ENCODE assay signal across 17 mouse cellular contexts in genomic region chr19:12462851-12463721, GRCm38 (mm10). TPM values are rescaled to one million over a fixed set of nuclear protein-coding genes. Genes with fewer than 3 reads are reported as not detected.
ATAC-seq lines count a peak whose summit lies in the region.
"Had no signal": no experiment of that assay in that cellular context is flagged by ENCODE, and none has a peak within 500 bp of the region (broad histone marks: within the 10 kb centered on the region; RNA-seq: fewer than 3 reads in every experiment).

No protein-coding gene starts in this region.

- H3K36me3 ChIP-seq in intestine, embryonic 16.5 days (ENCODE audit: control insufficient read depth, insufficient read depth, low read length): peaks cover 2% of the 10 kb centered on the region; the same call in 1 of the 2 replicates
- H3K36me3 ChIP-seq in intestine, embryonic 15.5 days: peaks cover 4% of the 10 kb centered on the region; the same call in 1 of the 2 replicates
- H3K36me3 ChIP-seq in megakaryocyte, embryonic 14.5 days (replicated peaks; ENCODE audit: low read length): peaks cover 23% of the 10 kb centered on the region
- H3K36me3 ChIP-seq in forebrain, embryonic 13.5 days (ENCODE audit: poor library complexity, severe bottlenecking): peaks cover 8% of the 10 kb centered on the region
- H3K36me3 ChIP-seq in stomach, embryonic 14.5 days (ENCODE audit: control insufficient read depth, insufficient read depth, low read length): no peaks in the 10 kb centered on the region

- H3K4me1 ChIP-seq in intestine, embryonic 16.5 days (ENCODE audit: control insufficient read depth, insufficient read depth, low read length): peaks cover 8% of the 10 kb centered on the region; the same call in 1 of the 2 replicates
- H3K4me1 ChIP-seq in intestine, embryonic 15.5 days (replicated peaks): no peaks in the 10 kb centered on the region
- H3K4me1 ChIP-seq in megakaryocyte, embryonic 14.5 days: peaks cover 83% of the 10 kb centered on the region
- peaks cover 8% of the 10 kb centered on the region; the same call in 1 of the 2 replicates for H3K4me1 ChIP-seq in forebrain, embryonic 13.5 days
- peaks cover 4% of the 10 kb centered on the region for H3K4me1 ChIP-seq in stomach, embryonic 14.5 days (ENCODE audit: control insufficient read depth, insufficient read depth, low read length)

- ATAC-seq in intestine, embryonic 16.5 days: no peak
- ATAC-seq in intestine, embryonic 15.5 days: no peak
- ATAC-seq in megakaryocyte, adult 5-6 weeks (ENCODE audit: poor library complexity, severe bottlenecking): no peak
- ATAC-seq in forebrain, embryonic 13.5 days: peak; percentile 44; the same call in 1 of the 2 replicates
- ATAC-seq in stomach, embryonic 14.5 days (ENCODE audit: insufficient number of reproducible peaks, insufficient read depth, low FRiP score, low read depth): peak; percentile 35; the same call in 1 of the 2 replicates
- no peak for ATAC-seq in frontal cortex, adult (ENCODE audit: low TSS enrichment)
- ATAC-seq: CD4-positive, CD25-positive, alpha-beta regulatory T cell, adult 4 months had no signal

- no peak overlapping the region for H3K9ac ChIP-seq in intestine, embryonic 16.5 days (ENCODE audit: low read depth, low read length)
- H3K9ac ChIP-seq in intestine, embryonic 15.5 days: no peak overlapping the region
- H3K9ac ChIP-seq in forebrain, embryonic 13.5 days: no peak overlapping the region
- no peak overlapping the region for H3K9ac ChIP-seq in stomach, embryonic 14.5 days (replicated peaks; ENCODE audit: low read depth, low read length)

- H3K9me3 ChIP-seq in intestine, embryonic 16.5 days (ENCODE audit: control insufficient read depth, low read length): no peaks in the 10 kb centered on the region
- no peaks in the 10 kb centered on the region for H3K9me3 ChIP-seq in intestine, embryonic 15.5 days
- H3K9me3 ChIP-seq in megakaryocyte, embryonic 14.5 days: no peaks in the 10 kb centered on the region
- H3K9me3 ChIP-seq in forebrain, embryonic 13.5 days (replicated peaks): no peaks in the 10 kb centered on the region
- H3K9me3 ChIP-seq in stomach, embryonic 14.5 days (ENCODE audit: control insufficient read depth, low read depth, low read length): no peaks in the 10 kb centered on the region

- H3K4me2 ChIP-seq in intestine, embryonic 16.5 days (ENCODE audit: low read depth, low read length): no peak overlapping the region
- no peak overlapping the region for H3K4me2 ChIP-seq in intestine, embryonic 15.5 days (replicated peaks)
- H3K4me2 ChIP-seq in forebrain, embryonic 13.5 days: no peak overlapping the region
- no peak overlapping the region for H3K4me2 ChIP-seq in stomach, embryonic 14.5 days (replicated peaks; ENCODE audit: low read depth, low read length)

- H3K4me3 ChIP-seq in intestine, embryonic 16.5 days (ENCODE audit: low read length): peak overlapping the region; percentile 4; the same call in 1 of the 2 replicates
- H3K4me3 ChIP-seq in intestine, embryonic 15.5 days (replicated peaks): no peak overlapping the region
- H3K4me3 ChIP-seq in megakaryocyte, embryonic 14.5 days (replicated peaks): peak overlapping the region; percentile 83
- H3K4me3 ChIP-seq in forebrain, embryonic 13.5 days: no peak overlapping the region
- H3K4me3 ChIP-seq in stomach, embryonic 14.5 days (ENCODE audit: low read depth, low read length): no peak overlapping the region
- H3K4me3 ChIP-seq: erythroblast, embryonic 14.5 days had no signal

- H3K27me3 ChIP-seq in intestine, embryonic 16.5 days (replicated peaks; ENCODE audit: control insufficient read depth, insufficient read depth, low read length): no peaks in the 10 kb centered on the region
- no peaks in the 10 kb centered on the region for H3K27me3 ChIP-seq in intestine, embryonic 15.5 days (replicated peaks)
- H3K27me3 ChIP-seq in megakaryocyte, embryonic 14.5 days (replicated peaks): no peaks in the 10 kb centered on the region
- no peaks in the 10 kb centered on the region for H3K27me3 ChIP-seq in forebrain, embryonic 13.5 days
- no peaks in the 10 kb centered on the region for H3K27me3 ChIP-seq in stomach, embryonic 14.5 days (ENCODE audit: control insufficient read depth, insufficient read depth, low read length)
- H3K27me3 ChIP-seq: Patski had no signal

- no peak overlapping the region for H3K27ac ChIP-seq in intestine, embryonic 16.5 days (ENCODE audit: low read length)
- H3K27ac ChIP-seq in intestine, embryonic 15.5 days: no peak overlapping the region
- no peak overlapping the region for H3K27ac ChIP-seq in forebrain, embryonic 13.5 days
- H3K27ac ChIP-seq in stomach, embryonic 14.5 days (ENCODE audit: low read length): peak overlapping the region; percentile 48; the same call in 1 of the 2 replicates

- 72% methylated on average over 7 of the region's 7 CpGs for WGBS in intestine, embryonic 16.5 days
- 73% methylated on average over 7 of the region's 7 CpGs for WGBS in intestine, embryonic 15.5 days
- WGBS in forebrain, embryonic 13.5 days: 55% methylated on average over 7 of the region's 7 CpGs
- 73% methylated on average over 7 of the region's 7 CpGs for WGBS in stomach, embryonic 14.5 days

RNA-seq across cellular contexts. Expression of gene Mpeg1, which starts 2.5 kb away (rescaled TPM):
- polyA plus RNA-seq in intestine, embryonic 16.5 days (2015; fragmentation: Nextera tagmentation; extraction: Ambion mirVana): 0.97 and 1.0 TPM in 2 replicates
- 0.88 and 0.98 TPM in 2 replicates for polyA plus RNA-seq in intestine, embryonic 15.5 days (2015; fragmentation: Nextera tagmentation; extraction: Ambion mirVana)
- polyA plus RNA-seq in megakaryocyte, embryonic 14.5 days (2012; ENCODE audit: insufficient read depth, low replicate concordance): 6.5 TPM in 1 of 2 replicates, not detected in the other
- 1,084 and 1,137 TPM in 2 replicates for total RNA-seq in megakaryocyte, adult 5-6 weeks (2015)
- total RNA-seq in megakaryocyte, adult 5-6 weeks (2017): 543 and 663 TPM in 2 replicates
- 0.30 and 0.48 TPM in 2 replicates for polyA plus RNA-seq in forebrain, embryonic 13.5 days (2015; fragmentation: Nextera tagmentation; extraction: Ambion mirVana)
- 1.3 and 1.4 TPM in 2 replicates for polyA plus RNA-seq in stomach, embryonic 14.5 days (2014; fragmentation: Nextera tagmentation; extraction: Ambion mirVana)

RNA-seq across cellular contexts. Expression of gene Pfpl, which starts 35.4 kb away (rescaled TPM):
- polyA plus RNA-seq in intestine, embryonic 16.5 days (2015; fragmentation: Nextera tagmentation; extraction: Ambion mirVana): not detected in 2 replicates
- polyA plus RNA-seq in intestine, embryonic 15.5 days (2015; fragmentation: Nextera tagmentation; extraction: Ambion mirVana): not detected in 2 replicates
- not detected in 2 replicates for polyA plus RNA-seq in megakaryocyte, embryonic 14.5 days (2012; ENCODE audit: insufficient read depth, low replicate concordance)
- not detected in 2 replicates for total RNA-seq in megakaryocyte, adult 5-6 weeks (2015)
- total RNA-seq in megakaryocyte, adult 5-6 weeks (2017): not detected in 2 replicates
- not detected in 2 replicates for polyA plus RNA-seq in forebrain, embryonic 13.5 days (2015; fragmentation: Nextera tagmentation; extraction: Ambion mirVana)
- polyA plus RNA-seq in stomach, embryonic 14.5 days (2014; fragmentation: Nextera tagmentation; extraction: Ambion mirVana): not detected in 2 replicates
- total RNA-seq: adrenal gland, adult 18-20 months; gastrocnemius, postnatal 25 days; heart, postnatal 36 days had no signal
- polyA plus RNA-seq: CD4-positive, CD25-positive, alpha-beta regulatory T cell, adult 4 months; cortical plate, adult 2 months; erythroblast, embryonic 14.5 days; intestine, postnatal 0 days; neural tube, embryonic 11.5 days; Patski had no signal

RNA-seq across cellular contexts. Expression of gene Dtx4, which starts 38.2 kb away (rescaled TPM):
- 9.9 and 11.1 TPM in 2 replicates for polyA plus RNA-seq in intestine, embryonic 16.5 days (2015; fragmentation: Nextera tagmentation; extraction: Ambion mirVana)
- polyA plus RNA-seq in intestine, embryonic 15.5 days (2015; fragmentation: Nextera tagmentation; extraction: Ambion mirVana): 15.0 and 15.5 TPM in 2 replicates
- polyA plus RNA-seq in megakaryocyte, embryonic 14.5 days (2012; ENCODE audit: insufficient read depth, low replicate concordance): 1.9 and 2.5 TPM in 2 replicates
- 7.3 and 9.9 TPM in 2 replicates for total RNA-seq in megakaryocyte, adult 5-6 weeks (2015)
- 8.3 and 9.0 TPM in 2 replicates for total RNA-seq in megakaryocyte, adult 5-6 weeks (2017)
- polyA plus RNA-seq in forebrain, embryonic 13.5 days (2015; fragmentation: Nextera tagmentation; extraction: Ambion mirVana): 16.9 and 20.0 TPM in 2 replicates
- polyA plus RNA-seq in stomach, embryonic 14.5 days (2014; fragmentation: Nextera tagmentation; extraction: Ambion mirVana): 18.9 and 20.2 TPM in 2 replicates

RNA-seq across cellular contexts. Expression of gene Olfr1441, which starts 45.9 kb away (rescaled TPM):
- polyA plus RNA-seq in intestine, embryonic 16.5 days (2015; fragmentation: Nextera tagmentation; extraction: Ambion mirVana): not detected in 2 replicates
- polyA plus RNA-seq in intestine, embryonic 15.5 days (2015; fragmentation: Nextera tagmentation; extraction: Ambion mirVana): not detected in 2 replicates
- not detected in 2 replicates for polyA plus RNA-seq in megakaryocyte, embryonic 14.5 days (2012; ENCODE audit: insufficient read depth, low replicate concordance)
- total RNA-seq in megakaryocyte, adult 5-6 weeks (2015): not detected in 2 replicates
- total RNA-seq in megakaryocyte, adult 5-6 weeks (2017): not detected in 2 replicates
- polyA plus RNA-seq in forebrain, embryonic 13.5 days (2015; fragmentation: Nextera tagmentation; extraction: Ambion mirVana): not detected in 2 replicates
- not detected in 2 replicates for polyA plus RNA-seq in stomach, embryonic 14.5 days (2014; fragmentation: Nextera tagmentation; extraction: Ambion mirVana)
- total RNA-seq: adrenal gland, adult 18-20 months; gastrocnemius, postnatal 25 days; heart, postnatal 36 days; left cerebral cortex, postnatal 10 days had no signal
- polyA plus RNA-seq: CD4-positive, CD25-positive, alpha-beta regulatory T cell, adult 4 months; cortical plate, adult 2 months; erythroblast, embryonic 14.5 days; intestine, postnatal 0 days; neural tube, embryonic 11.5 days; Patski had no signal

Comparison
In these comparisons a context has a peak if more than half of its experiments do, and no peak if none do; other contexts are left out.
1. H3K4me3 ChIP-seq: peak in intestine, embryonic 16.5 days (single experiment) and megakaryocyte, embryonic 14.5 days (single experiment); none in intestine, embryonic 15.5 days (single experiment), forebrain, embryonic 13.5 days (single experiment) and stomach, embryonic 14.5 days (single experiment).
2. ATAC-seq: peak in forebrain, embryonic 13.5 days (single experiment) and stomach, embryonic 14.5 days (single experiment); none in intestine, embryonic 16.5 days (single experiment), intestine, embryonic 15.5 days (single experiment), megakaryocyte, adult 5-6 weeks (single experiment) and frontal cortex, adult (single experiment).